Comparison of ENCODE assay signal across 8 mouse cellular contexts in genomic region chr6:30547274-30547645, GRCm38 (mm10). TPM values are rescaled to one million over a fixed set of nuclear protein-coding genes. Genes with fewer than 3 reads are reported as not detected.
A peak's percentile ranks its signal among the peaks of the same experiment; 100 is the strongest.
DNase-seq lines count a peak whose midpoint lies in the region; ATAC-seq and TF ChIP-seq lines count a peak whose summit lies in the region.

No protein-coding gene starts in this region.

- ATAC-seq in hindbrain, embryonic 15.5 days (ENCODE audit: low FRiP score, low read depth): 0 out of 2 replicates have a peak, but pooled peaks have one; percentile 33
- no peak for ATAC-seq in granulocyte monocyte progenitor cell, adult 5-6 weeks (replicated peaks; ENCODE audit: poor library complexity, severe bottlenecking)

- H3K4me2 ChIP-seq in hindbrain, embryonic 15.5 days: peak overlapping the region; percentile 53

- no peak for TF ChIP-seq EP300 in ES-Bruce4 (IDR thresholded peaks at IDR 0.05; ENCODE audit: insufficient read depth, low read depth, low read length)

- no peaks in the 10 kb centered on the region for H3K9me3 ChIP-seq in ES-Bruce4 (replicated peaks; ENCODE audit: control insufficient read depth, insufficient read depth, low read length, poor library complexity, severe bottlenecking)
- no peaks in the 10 kb centered on the region for H3K9me3 ChIP-seq in hindbrain, embryonic 15.5 days

- peak overlapping the region; percentile 82 for H3K9ac ChIP-seq in ES-Bruce4 (ENCODE audit: low read depth, poor library complexity, severe bottlenecking)
- peak overlapping the region; percentile 37 for H3K9ac ChIP-seq in hindbrain, embryonic 15.5 days

- peak; percentile 53 for DNase-seq in adrenal gland, postnatal 10 days
- DNase-seq in adrenal gland, adult 18-20 months (ENCODE audit: low spot score in 2 of 2): no peak
- peak; percentile 89 for DNase-seq in embryo, embryonic 10 days (ENCODE audit: low spot score)
- DNase-seq in lung, postnatal 4 days: peak; percentile 36 to 66
- DNase-seq in right cerebral cortex, postnatal 25 days: no peak

- no peak overlapping the region for H3K27ac ChIP-seq in ES-Bruce4 (ENCODE audit: insufficient read depth, low read length)
- peak overlapping the region; percentile 88 for H3K27ac ChIP-seq in hindbrain, embryonic 15.5 days (replicated peaks)

- no peak for TF ChIP-seq POLR2A in ES-Bruce4 (IDR thresholded peaks at IDR 0.05; ENCODE audit: insufficient read depth, low read length)

- no peak for TF ChIP-seq CTCF in ES-Bruce4 (IDR thresholded peaks at IDR 0.05; ENCODE audit: low read depth, low read length)

- no peaks in the 10 kb centered on the region for H3K27me3 ChIP-seq in ES-Bruce4 (ENCODE audit: control insufficient read depth, insufficient read depth, low read length, poor library complexity, severe bottlenecking)
- H3K27me3 ChIP-seq in hindbrain, embryonic 15.5 days: no peaks in the 10 kb centered on the region

- WGBS in hindbrain, embryonic 15.5 days: 1% methylated on average over 14 of the region's 17 CpGs

- H3K36me3 ChIP-seq in ES-Bruce4 (ENCODE audit: control insufficient read depth, insufficient read depth, low read length, poor library complexity, severe bottlenecking): no peaks in the 10 kb centered on the region
- H3K36me3 ChIP-seq in hindbrain, embryonic 15.5 days: no peaks in the 10 kb centered on the region

- peak overlapping the region; percentile 23; the same call in 1 of the 2 replicates for H3K4me3 ChIP-seq in ES-Bruce4 (ENCODE audit: low read depth, low read length)
- H3K4me3 ChIP-seq in hindbrain, embryonic 15.5 days: peak overlapping the region; percentile 19

- no peaks in the 10 kb centered on the region for H3K4me1 ChIP-seq in ES-Bruce4 (ENCODE audit: control insufficient read depth, insufficient read depth, low read length)
- peaks cover 37% of the 10 kb centered on the region for H3K4me1 ChIP-seq in hindbrain, embryonic 15.5 days (replicated peaks)

RNA-seq across cellular contexts. Expression of gene Cpa2, which starts 5.9 kb away (rescaled TPM):
- total RNA-seq in adrenal gland, postnatal 10 days (2021): 1 to 10 TPM in 1 of 2 experiments, under 1 TPM in 1; 0.90 to 2.8 TPM
- total RNA-seq in adrenal gland, adult 18-20 months (2021): under 1 TPM; 0.43 to 0.74 TPM
- 1.5 TPM in 1 of 2 replicates, not detected in the other for polyA plus RNA-seq in ES-Bruce4 (2011; ENCODE audit: insufficient read depth, insufficient read length, low read depth, missing spikeins)
- 7.3 and 8.5 TPM in 2 replicates for polyA plus RNA-seq in hindbrain, embryonic 15.5 days (2015; fragmentation: Nextera tagmentation; extraction: Ambion mirVana)
- not detected in 2 replicates for total RNA-seq in granulocyte monocyte progenitor cell, adult 5-6 weeks (2014; fragmentation: Nextera tagmentation)
- total RNA-seq in granulocyte monocyte progenitor cell, adult 5-6 weeks (2017): 0.30 and 1.1 TPM in 2 replicates

RNA-seq across cellular contexts. Expression of gene Cpa4, which starts 20.9 kb away (rescaled TPM):
- 1 to 10 TPM; 1.4 to 1.7 TPM for total RNA-seq in adrenal gland, postnatal 10 days (2021)
- 1 to 10 TPM; 1.4 to 1.7 TPM for total RNA-seq in adrenal gland, adult 18-20 months (2021)
- polyA plus RNA-seq in ES-Bruce4 (2011; ENCODE audit: insufficient read depth, insufficient read length, low read depth, missing spikeins): not detected in 2 replicates
- polyA plus RNA-seq in hindbrain, embryonic 15.5 days (2015; fragmentation: Nextera tagmentation; extraction: Ambion mirVana): 0.52 and 0.96 TPM in 2 replicates
- total RNA-seq in granulocyte monocyte progenitor cell, adult 5-6 weeks (2014; fragmentation: Nextera tagmentation): not detected in 2 replicates
- total RNA-seq in granulocyte monocyte progenitor cell, adult 5-6 weeks (2017): not detected in 2 replicates

RNA-seq across cellular contexts. Expression of gene Ssmem1, which starts 37.6 kb away (rescaled TPM):
- under 1 TPM; 0.24 to 0.27 TPM for total RNA-seq in adrenal gland, postnatal 10 days (2021)
- total RNA-seq in adrenal gland, adult 18-20 months (2021): under 1 TPM in 1 of 2 experiments, not detected in 1; 0.22 TPM
- polyA plus RNA-seq in ES-Bruce4 (2011; ENCODE audit: insufficient read depth, insufficient read length, low read depth, missing spikeins): not detected in 2 replicates
- polyA plus RNA-seq in hindbrain, embryonic 15.5 days (2015; fragmentation: Nextera tagmentation; extraction: Ambion mirVana): 0.22 TPM in 1 of 2 replicates, not detected in the other
- not detected in 2 replicates for total RNA-seq in granulocyte monocyte progenitor cell, adult 5-6 weeks (2014; fragmentation: Nextera tagmentation)
- total RNA-seq in granulocyte monocyte progenitor cell, adult 5-6 weeks (2017): 0.21 TPM in 1 of 2 replicates, not detected in the other

RNA-seq across cellular contexts. Expression of gene Tmem209, which starts 37.7 kb away (rescaled TPM):
- 10 to 100 TPM; 20.2 to 24.3 TPM for total RNA-seq in adrenal gland, postnatal 10 days (2021)
- total RNA-seq in adrenal gland, adult 18-20 months (2021): 10 to 100 TPM; 15.3 to 19.5 TPM
- 126 and 130 TPM in 2 replicates for polyA plus RNA-seq in ES-Bruce4 (2011; ENCODE audit: insufficient read depth, insufficient read length, low read depth, missing spikeins)
- 25.4 and 30.3 TPM in 2 replicates for polyA plus RNA-seq in hindbrain, embryonic 15.5 days (2015; fragmentation: Nextera tagmentation; extraction: Ambion mirVana)
- 45.0 and 65.8 TPM in 2 replicates for total RNA-seq in granulocyte monocyte progenitor cell, adult 5-6 weeks (2014; fragmentation: Nextera tagmentation)
- 34.0 and 38.2 TPM in 2 replicates for total RNA-seq in granulocyte monocyte progenitor cell, adult 5-6 weeks (2017)

Comparison
In these comparisons a context has a peak if more than half of its experiments do, and no peak if none do; other contexts are left out.
1. DNase-seq: peak in adrenal gland, postnatal 10 days (single experiment), embryo, embryonic 10 days (single experiment) and lung, postnatal 4 days (2 of 2); none in adrenal gland, adult 18-20 months (0 of 2) and right cerebral cortex, postnatal 25 days (single experiment).